Mouse (Mus musculus): ENCODE measurements around the gene Pofut2.

Pofut2 gene

DNA sequence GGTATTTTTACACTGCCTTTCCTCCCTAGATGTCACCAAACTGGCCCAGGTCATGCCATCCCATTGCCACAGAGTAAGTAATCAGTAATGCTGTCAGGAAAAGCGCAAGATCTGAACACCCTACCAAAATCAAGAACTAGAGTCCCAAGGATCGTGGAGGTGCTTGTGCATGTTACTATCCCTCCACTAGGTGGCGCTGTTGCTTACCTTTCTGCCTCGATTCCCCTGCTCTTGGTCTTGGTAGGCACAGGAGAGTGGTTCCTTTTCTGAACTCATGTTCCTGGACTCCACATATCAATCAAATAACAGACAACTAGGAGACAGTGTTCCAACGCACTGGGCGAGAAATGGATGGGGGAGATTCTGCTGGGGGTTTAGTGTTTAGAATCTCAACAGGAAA lies 23.8 kb downstream of the Pofut2 start:
- no peak for TF ChIP-seq GATA4 (IDR thresholded peaks at IDR 0.05; ENCODE audit: insufficient replicate concordance, low read length)

DNA sequence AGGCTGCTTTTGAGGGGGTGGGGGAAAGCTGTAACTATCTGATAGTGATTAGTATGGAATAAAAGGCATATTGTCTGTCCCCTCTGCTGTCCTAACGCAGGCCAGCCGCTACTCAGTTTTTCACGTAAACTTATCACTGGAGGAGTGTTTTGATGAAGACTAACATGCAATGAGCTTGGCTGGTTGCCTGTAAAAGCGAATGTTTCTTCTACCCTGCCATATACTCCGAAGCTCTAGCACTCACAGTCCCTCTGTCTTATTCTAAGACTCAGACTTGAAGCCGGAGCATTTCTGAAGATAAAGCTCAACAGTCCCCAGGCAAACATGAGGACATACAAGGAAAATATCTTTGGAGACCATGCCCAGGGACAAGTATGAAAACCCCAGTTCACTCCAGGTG lies 25.8 kb downstream of the Pofut2 start:
- no peak for TF ChIP-seq GATA4 (IDR thresholded peaks at IDR 0.05; ENCODE audit: insufficient replicate concordance, low read length)

DNA sequence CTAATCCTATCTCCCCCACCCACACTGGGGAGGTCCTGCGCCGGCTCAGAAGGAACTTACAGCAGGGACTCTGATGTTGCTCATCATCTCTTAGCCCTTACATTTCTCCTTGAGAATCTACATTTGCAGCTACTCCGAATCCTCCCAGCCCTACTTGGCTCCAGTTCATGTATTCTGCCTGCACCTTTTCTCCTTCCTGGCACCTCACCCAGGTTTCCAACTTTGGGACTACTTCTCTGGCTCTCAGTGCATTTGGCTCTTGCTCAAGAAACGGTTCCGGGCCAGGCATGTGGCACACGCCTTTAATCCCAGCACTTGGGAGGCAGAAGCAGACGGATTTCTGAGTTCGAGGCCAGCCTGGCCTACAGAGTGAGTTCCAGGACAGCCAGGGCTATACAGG lies 28.6 kb downstream of the Pofut2 start:
- TF ChIP-seq GATA4 (IDR thresholded peaks at IDR 0.05; ENCODE audit: insufficient replicate concordance, low read length), result no peak

DNA sequence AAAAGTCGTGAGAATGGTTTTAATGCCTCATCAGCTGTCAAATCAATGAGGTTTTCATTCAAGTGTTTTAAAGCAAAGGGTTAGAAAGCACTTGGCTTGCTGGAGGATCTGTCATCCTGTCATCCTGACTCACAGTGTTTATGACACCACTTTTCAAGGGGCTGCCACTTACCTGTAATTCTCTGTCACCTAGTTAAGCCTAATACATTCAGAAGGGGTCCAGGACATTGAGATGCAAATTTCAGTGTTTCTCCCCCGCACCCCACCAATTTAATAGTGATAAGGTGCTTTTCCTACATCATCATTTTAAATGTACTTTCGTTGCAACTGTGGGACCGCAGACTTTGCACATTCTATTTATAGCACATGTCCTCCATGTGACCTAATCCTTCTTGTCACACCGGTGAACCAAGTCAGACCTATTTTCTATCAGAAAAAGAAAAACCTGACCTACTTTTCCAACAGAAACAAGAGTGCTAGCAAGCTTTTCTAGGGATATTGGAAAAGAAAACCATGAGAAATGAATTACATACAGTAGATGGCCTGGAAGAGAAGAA lies 29.7 kb downstream of the Pofut2 start:
- TF ChIP-seq GATA4 (IDR thresholded peaks at IDR 0.05; ENCODE audit: insufficient replicate concordance, low read length), result no peak

DNA sequence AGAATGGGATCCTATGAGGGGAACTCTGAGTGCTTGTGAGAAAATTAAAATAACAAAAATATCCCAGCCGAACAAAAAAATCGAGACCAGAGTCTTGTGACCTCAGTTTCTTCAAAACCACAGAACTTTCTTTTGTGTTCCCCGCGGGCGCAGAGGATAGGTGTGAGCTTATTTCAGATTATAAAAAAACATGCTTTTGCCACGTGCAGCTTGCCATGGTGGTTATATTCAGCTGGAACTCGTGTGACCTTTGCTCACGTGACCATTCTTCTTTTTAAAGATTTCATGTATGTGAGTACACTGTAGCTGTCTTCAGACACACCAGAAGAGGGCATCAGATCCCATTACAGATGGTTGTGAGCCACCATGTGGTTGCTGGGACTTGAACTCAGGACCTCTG lies 30.5 kb downstream of the Pofut2 start:
- TF ChIP-seq GATA4 (IDR thresholded peaks at IDR 0.05; ENCODE audit: insufficient replicate concordance, low read length), result no peak

DNA sequence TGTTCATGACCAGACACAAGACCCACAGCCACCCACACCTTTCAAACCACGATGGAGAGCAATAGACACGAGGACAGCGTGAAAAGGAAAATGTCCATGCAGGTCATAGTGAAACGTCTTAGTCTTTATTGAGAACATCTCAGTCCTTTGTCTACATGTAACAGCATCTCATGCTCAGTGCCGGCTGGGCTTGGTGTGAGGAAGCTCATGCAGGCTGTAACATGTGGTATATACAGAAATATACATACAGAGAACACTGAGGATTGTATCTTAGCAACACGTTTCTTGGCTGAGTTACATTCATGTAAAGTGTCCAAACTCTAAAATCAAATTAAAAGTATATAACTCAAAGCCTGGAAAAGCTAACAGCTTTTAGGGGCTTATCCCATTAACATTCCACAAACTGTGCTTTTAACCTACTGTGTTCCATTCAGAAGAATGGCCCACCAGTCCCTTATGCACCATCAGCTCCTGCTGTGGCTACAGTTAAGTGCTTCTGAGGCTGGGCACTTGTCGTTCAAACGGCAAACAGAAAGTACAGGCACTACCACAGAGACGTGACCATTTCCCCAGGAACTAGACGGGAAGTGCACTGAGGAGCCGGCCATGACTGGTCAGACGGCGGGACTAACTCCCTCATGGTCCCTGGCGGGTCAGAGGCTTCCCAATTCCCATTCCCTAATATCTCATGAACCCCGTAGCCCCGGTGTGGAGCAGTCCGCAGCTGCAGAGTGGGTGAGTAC lies 31.8 kb downstream of the Pofut2 start:
- TF ChIP-seq GATA4 (IDR thresholded peaks at IDR 0.05; ENCODE audit: insufficient replicate concordance, low read length), result no peak

DNA sequence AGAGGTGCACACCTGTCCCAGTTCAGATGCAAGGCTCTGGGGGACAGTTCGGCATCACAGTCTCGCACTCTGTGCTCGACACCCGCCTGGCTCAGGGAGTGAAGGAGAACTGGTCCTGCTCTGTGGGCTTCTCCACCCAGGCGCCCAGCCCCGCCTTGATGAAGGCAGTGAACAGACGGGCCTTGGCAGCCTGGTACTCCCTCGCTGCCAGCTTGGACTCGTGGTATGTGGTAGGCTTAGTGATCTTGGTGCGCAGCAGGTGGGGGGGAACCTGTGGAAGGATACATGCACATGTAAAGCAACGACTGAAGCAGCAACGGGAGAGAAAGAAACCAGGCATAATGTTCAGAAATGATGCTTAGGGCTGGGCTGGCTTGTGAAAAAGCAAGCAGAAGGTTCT lies 35.7 kb downstream of the Pofut2 start:
- no peak for TF ChIP-seq GATA4 (IDR thresholded peaks at IDR 0.05; ENCODE audit: insufficient replicate concordance, low read length)

DNA sequence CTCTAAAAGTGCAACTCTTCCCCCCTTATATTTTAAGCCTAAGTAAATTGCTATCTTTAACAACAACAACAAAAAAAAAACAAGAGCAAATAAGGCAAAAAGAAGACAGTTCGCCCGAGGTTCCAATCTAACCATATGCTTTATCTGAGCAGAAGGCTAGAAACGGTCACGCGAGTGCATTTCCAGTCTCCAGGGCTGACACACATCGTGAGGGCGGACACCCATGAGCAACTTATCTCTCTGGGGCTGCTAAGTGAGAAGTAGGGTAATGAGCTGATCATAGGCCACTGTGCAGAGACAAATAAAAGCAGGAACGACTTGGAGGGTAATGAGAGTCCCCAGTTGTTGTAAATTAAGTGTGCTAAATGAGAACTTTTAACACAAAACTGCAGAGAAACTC lies 39.6 kb downstream of the Pofut2 start:
- TF ChIP-seq GATA4 (IDR thresholded peaks at IDR 0.05; ENCODE audit: insufficient replicate concordance, low read length), result no peak

DNA sequence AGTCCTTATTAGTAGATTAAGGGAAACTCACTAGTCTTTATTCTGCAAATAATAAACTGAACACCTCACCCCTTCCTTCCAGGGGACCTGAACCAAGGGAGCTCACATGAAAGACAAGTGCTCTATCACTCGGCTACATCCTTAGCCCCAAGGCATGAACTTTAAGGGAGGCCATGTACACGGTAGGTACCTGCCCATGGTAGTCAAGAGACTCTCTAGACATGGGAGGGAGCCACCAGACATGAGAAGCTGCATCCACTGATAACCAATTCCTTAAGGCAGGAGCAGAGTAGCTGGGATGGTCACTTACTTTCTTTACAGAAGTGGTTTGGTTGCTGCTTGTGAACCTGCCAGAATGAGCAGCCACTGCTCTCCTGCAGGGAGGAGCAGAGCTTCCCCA lies 40.2 kb downstream of the Pofut2 start:
- TF ChIP-seq GATA4 (IDR thresholded peaks at IDR 0.05; ENCODE audit: insufficient replicate concordance, low read length), result no peak

DNA sequence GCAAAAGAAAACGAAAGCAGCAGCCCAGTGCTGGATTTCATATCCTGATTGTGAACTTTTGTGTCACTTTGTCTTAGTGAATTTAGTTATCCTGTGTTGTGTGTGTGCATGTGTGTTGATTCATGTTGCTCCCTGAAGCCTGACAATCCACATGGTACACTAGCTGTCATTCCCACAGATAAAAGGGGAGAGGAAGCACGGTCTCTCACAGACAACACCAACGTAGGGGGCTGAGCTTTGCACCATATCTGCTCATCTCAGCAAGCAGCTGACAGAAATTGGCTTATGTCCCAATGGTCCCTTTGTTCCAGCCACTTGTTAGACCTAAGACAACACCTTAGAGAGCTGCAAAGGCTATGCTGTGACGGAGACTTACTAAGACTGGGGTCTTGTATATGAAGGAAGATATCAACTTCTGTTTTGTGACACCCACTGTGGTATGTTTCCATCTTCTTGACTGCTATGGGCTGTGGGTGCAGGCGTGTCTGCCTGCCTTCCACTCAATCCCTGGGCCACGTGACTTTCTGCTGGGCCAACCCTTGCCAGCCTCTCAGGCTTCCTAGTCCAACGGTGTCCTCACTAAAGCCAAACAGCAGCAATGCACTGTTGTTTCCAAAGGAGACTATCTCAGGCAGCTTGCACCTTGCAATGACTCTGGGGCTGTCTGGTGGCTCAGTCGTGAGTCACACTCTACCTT lies 41.4 kb downstream of the Pofut2 start:
- no peak for TF ChIP-seq GATA4 (IDR thresholded peaks at IDR 0.05; ENCODE audit: insufficient replicate concordance, low read length)

DNA sequence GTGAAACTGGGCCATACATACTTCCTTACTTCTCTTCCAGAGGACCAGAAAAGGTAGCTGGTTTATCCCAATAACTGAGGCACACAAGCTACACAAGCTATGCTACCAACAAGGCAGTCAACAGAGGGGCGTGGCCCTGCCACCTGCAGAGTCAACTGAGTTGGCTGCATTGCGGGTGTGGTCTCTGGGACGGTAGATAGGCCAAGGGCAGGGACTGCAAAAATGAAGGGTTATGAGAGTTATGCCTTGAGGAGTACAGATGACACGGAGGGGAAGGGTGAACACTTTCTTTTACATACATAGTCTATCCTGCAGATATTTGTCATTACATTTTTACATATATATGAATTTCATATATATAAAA lies 41.9 kb downstream of the Pofut2 start:
- no peak for TF ChIP-seq GATA4 (IDR thresholded peaks at IDR 0.05; ENCODE audit: insufficient replicate concordance, low read length)

DNA sequence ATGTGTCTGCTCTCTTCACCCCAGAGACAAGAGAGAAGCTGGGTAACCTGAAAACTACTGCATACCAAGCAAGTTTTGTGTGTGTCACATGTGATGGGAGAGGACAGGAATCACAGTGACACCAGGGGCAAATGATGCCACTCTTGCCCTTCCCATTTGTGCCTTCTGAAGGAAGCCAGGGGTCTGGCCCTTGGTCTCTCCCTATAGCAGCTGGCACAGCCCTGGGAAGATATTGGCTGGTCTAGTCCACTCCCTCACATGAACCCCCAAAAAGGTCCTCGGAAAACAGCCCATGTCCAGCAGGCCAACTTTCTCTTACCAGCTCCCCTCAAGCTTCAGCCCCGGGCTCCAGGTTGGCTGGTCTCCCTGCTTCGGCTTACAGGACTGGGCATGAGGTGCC lies 45.3 kb downstream of the Pofut2 start:
- no peak for TF ChIP-seq GATA4 (IDR thresholded peaks at IDR 0.05; ENCODE audit: insufficient replicate concordance, low read length)

DNA sequence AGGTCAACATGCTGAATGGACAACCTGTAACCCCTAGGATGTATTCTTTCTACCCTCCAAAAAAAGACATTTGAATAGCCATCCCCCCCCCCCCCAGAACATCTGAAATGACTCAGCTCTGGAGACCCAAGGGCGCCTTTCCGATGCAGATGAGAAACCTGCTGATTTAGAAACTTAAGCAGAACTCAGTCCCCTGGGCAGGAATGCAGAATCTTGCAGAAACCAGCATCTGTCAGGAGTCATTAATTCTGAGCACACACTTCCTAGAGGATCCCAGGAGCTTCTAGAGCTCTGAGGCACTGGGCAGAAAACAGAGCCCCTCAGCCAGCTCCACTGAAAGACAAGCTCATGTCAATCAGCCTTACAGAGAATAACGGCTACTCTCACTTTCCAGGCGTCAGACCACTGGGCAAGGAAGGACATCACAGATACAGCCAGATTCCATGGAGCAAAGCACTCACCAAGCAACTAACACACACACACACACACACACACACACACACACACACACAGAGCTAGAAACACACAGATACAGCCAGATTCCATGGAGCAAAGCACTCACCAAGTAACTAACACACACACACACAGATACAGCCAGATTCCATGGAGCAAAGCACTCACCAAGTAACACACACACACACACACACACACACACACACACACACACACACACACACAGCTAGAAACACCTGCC lies 46.0 kb downstream of the Pofut2 start:
- no peak for TF ChIP-seq GATA4 (IDR thresholded peaks at IDR 0.05; ENCODE audit: insufficient replicate concordance, low read length)

DNA sequence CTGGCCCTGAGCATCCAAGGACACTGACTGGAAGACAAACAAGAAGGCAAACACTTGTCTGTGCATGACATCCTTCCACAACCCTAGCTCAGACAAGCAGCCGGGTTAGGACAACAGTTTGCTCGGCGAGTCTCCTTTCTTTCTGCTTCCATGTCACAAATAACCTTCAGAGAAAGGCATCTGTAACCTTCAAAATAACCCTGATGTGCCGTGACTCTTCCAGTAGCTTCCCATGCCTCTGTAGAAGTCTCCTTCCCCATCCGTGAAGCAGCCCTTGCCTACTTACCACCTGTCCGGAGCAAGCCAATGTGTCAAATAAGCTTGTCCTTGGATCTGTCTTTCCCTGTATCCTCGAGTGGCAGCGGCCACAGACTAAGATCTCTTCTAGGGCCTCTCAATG lies 46.7 kb downstream of the Pofut2 start:
- TF ChIP-seq GATA4 (IDR thresholded peaks at IDR 0.05; ENCODE audit: insufficient replicate concordance, low read length), result no peak

DNA sequence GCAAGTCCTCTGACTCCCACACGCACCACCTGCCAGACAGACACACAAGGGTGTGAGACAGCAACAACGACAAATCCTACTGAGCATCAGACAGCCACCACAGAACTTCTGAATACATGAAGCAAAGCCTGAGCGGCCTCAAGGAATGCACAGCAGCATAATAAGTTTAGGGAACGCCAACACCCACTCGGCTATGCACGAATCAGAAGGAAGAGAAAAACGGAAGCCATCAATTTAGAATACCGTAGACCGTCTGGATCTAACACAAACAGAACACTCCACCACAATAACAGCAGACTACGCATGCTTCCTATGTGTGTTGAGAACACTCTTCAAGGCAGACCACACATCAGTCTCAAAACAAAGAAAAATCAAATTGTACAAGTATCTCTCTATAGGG lies 50.0 kb downstream of the Pofut2 start:
- no peak for TF ChIP-seq GATA4 (IDR thresholded peaks at IDR 0.05; ENCODE audit: insufficient replicate concordance, low read length)

DNA sequence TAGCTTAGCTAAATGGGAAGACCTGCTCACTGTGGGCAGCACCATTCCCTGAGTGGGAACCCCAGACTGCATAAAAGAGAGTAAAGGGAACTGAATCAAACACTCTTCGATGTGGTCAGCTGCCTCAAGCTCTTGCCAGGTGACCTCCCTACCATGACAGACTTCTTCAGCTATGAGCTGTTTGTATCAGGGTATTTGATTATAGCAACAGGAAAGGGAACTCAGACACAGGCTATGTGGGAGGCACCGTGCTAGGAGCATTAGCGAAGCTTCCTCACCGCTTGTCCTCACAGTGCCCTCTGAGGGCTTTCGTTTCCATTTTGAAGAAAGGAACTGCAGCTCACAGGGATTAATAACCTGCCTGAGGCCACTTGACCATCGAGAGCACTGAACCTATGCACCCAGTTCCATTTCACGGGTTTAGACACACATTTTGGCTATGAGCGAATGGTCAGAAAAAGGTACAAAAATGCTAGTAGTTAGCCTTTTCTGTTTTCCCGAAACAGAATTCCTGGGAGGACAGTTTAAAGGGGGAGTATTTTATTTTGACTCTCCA lies 55.8 kb downstream of the Pofut2 start:
- no peak for TF ChIP-seq GATA4 (IDR thresholded peaks at IDR 0.05; ENCODE audit: insufficient replicate concordance, low read length)
